Mouse (Mus musculus): Measurements from ENCODE around the gene Skint3.
"Not testable (repeated sequence)": the region's sequence is repeated elsewhere in the genome, so short reads cannot be mapped to it uniquely, and the experiment has no call there.

Skint3 gene

GRCm38 (mm10) chr4:112231945-112232344, at the start of gene Skint3:
Skint3 (plus strand) TSS chr4:112232245.
- no peak for DNase-seq (ENCODE audit: low read depth, low spot score)

GRCm38 (mm10) chr4:112243416-112243815, 11.4 kb downstream of the Skint3 start:
- no peak for DNase-seq (ENCODE audit: low read depth, low spot score)

- DNase-seq (ENCODE audit: low read depth, low spot score): no peak
Measured at GRCm38 (mm10) chr4:112243951-112244350, 11.9 kb downstream of the Skint3 start.

GRCm38 (mm10) chr4:112256022-112256421, 24.0 kb downstream of the Skint3 start:
- DNase-seq (ENCODE audit: low read depth, low spot score): no peak

GRCm38 (mm10) chr4:112287178-112287974, 55.3 kb downstream of the Skint3 start:
- DNase-seq (ENCODE audit: low read depth, low spot score): no peak

- no peak for DNase-seq (ENCODE audit: low read depth, low spot score)
Measured at GRCm38 (mm10) chr4:112288396-112288795, 56.4 kb downstream of the Skint3 start.

- DNase-seq (ENCODE audit: low read depth, low spot score): no peak
Measured at GRCm38 (mm10) chr4:112302305-112302704, 70.3 kb downstream of the Skint3 start.

- DNase-seq (ENCODE audit: low read depth, low spot score): no peak
Measured at GRCm38 (mm10) chr4:112302855-112303509, 70.9 kb downstream of the Skint3 start.

GRCm38 (mm10) chr4:112349111-112349510, 117.1 kb downstream of the Skint3 start:
- not testable (repeated sequence) for DNase-seq (ENCODE audit: low read depth, low spot score)

Measured in retina, adult 2 months (tissue).